ENCODE assay signal across 8 mouse cellular contexts in the genomic region with DNA sequence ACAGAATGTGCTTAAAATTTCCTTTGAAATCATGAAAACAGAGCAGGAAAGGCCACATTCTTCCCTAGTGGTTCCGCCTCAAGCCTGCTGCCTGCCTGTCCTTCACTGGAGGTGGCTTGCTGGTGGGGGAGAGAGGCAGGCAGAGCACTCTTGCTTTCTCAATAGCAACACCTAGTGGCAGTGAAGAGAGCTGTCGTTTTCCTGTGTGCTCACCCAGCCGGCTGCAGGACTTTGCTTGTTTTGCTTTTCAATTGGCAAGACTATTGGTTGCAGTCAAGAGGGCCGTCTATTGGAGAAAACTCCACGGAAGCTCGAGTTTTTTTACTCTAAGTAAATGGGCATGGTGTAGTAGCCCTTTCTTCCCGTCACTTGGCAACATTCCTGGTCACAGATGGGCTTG.
DNase-seq lines count a peak whose midpoint lies in the region; ATAC-seq lines count a peak whose summit lies in the region.

No protein-coding gene starts in this region.

- H3K4me2 ChIP-seq in heart, embryonic 11.5 days = no peak overlapping the region
- no peak overlapping the region for H3K4me2 ChIP-seq in forebrain, embryonic 14.5 days (ENCODE audit: low read length)
- no peak overlapping the region for H3K4me2 ChIP-seq in hindbrain, embryonic 12.5 days (replicated peaks)

- no peaks in the 10 kb centered on the region for H3K27me3 ChIP-seq in heart, embryonic 11.5 days (ENCODE audit: control insufficient read depth, insufficient read depth, low read length)
- no peaks in the 10 kb centered on the region for H3K27me3 ChIP-seq in forebrain, embryonic 14.5 days (replicated peaks; ENCODE audit: control insufficient read depth, insufficient read depth, low read length)
- no peaks in the 10 kb centered on the region for H3K27me3 ChIP-seq in hindbrain, embryonic 12.5 days

- ATAC-seq in heart, embryonic 11.5 days (replicated peaks; ENCODE audit: insufficient number of reproducible peaks, low FRiP score, low TSS enrichment) = no peak
- ATAC-seq in forebrain, embryonic 14.5 days = peak; percentile 89
- ATAC-seq in hindbrain, embryonic 12.5 days (ENCODE audit: low FRiP score) = peak; percentile 68

- peaks cover 4% of the 10 kb centered on the region; the same call in 1 of the 2 replicates for H3K4me1 ChIP-seq in heart, embryonic 11.5 days (ENCODE audit: control insufficient read depth, insufficient read depth, low read length)
- peaks cover 16% of the 10 kb centered on the region for H3K4me1 ChIP-seq in forebrain, embryonic 14.5 days (ENCODE audit: control insufficient read depth, insufficient read depth, low read length)
- peaks cover 16% of the 10 kb centered on the region for H3K4me1 ChIP-seq in hindbrain, embryonic 12.5 days

- no peaks in the 10 kb centered on the region for H3K9me3 ChIP-seq in heart, embryonic 11.5 days (replicated peaks; ENCODE audit: control insufficient read depth, low read length)
- H3K9me3 ChIP-seq in forebrain, embryonic 14.5 days (replicated peaks; ENCODE audit: control insufficient read depth, low read length) = no peaks in the 10 kb centered on the region
- no peaks in the 10 kb centered on the region for H3K9me3 ChIP-seq in hindbrain, embryonic 12.5 days (replicated peaks)

- WGBS in heart, embryonic 11.5 days (ENCODE audit: insufficient replicate concordance) = 16% methylated on average over 7 of the region's 7 CpGs
- WGBS in forebrain, embryonic 14.5 days = 8% methylated on average over 7 of the region's 7 CpGs
- 20% methylated on average over 7 of the region's 7 CpGs for WGBS in hindbrain, embryonic 12.5 days

- H3K4me3 ChIP-seq in heart, embryonic 11.5 days (ENCODE audit: low read depth, low read length) = no peak overlapping the region
- H3K4me3 ChIP-seq in forebrain, embryonic 14.5 days (ENCODE audit: low read depth, low read length) = no peak overlapping the region
- H3K4me3 ChIP-seq in hindbrain, embryonic 12.5 days = no peak overlapping the region

- H3K27ac ChIP-seq in heart, embryonic 11.5 days (ENCODE audit: low read depth, low read length) = no peak overlapping the region
- H3K27ac ChIP-seq in forebrain, embryonic 14.5 days (ENCODE audit: low read depth, low read length) = peak overlapping the region; percentile 53
- no peak overlapping the region for H3K27ac ChIP-seq in hindbrain, embryonic 12.5 days

- H3K9ac ChIP-seq in heart, embryonic 11.5 days (ENCODE audit: low read depth, low read length) = no peak overlapping the region
- peak overlapping the region; percentile 45; the same call in 1 of the 2 replicates for H3K9ac ChIP-seq in forebrain, embryonic 14.5 days (ENCODE audit: low read length)
- H3K9ac ChIP-seq in hindbrain, embryonic 12.5 days = no peak overlapping the region

- H3K36me3 ChIP-seq in heart, embryonic 11.5 days (ENCODE audit: control insufficient read depth, insufficient read depth, low read length) = no peaks in the 10 kb centered on the region
- peaks cover 75% of the 10 kb centered on the region for H3K36me3 ChIP-seq in forebrain, embryonic 14.5 days (ENCODE audit: control insufficient read depth, insufficient read depth, low read length)
- peaks cover 44% of the 10 kb centered on the region for H3K36me3 ChIP-seq in hindbrain, embryonic 12.5 days

- peak; percentile 70 to 74 for DNase-seq in heart, adult 18-20 months
- DNase-seq in cerebellum, adult 11-12 months = peak; percentile 85
- peak; percentile 93 for DNase-seq in forebrain, embryonic 14.5 days (ENCODE audit: low spot score)
- DNase-seq in layer of hippocampus, postnatal 10 days (ENCODE audit: low spot score in 2 of 2) = peak; percentile 55 to 69
- peak; percentile 71 to 75 for DNase-seq in lung, postnatal 4 days
- peak; percentile 84 for DNase-seq in retina, postnatal 1 day
